ENCODE assay signal across 10 mouse cellular contexts in genomic region chr19:55748801-55749200, GRCm38 (mm10). TPM values are rescaled to one million over a fixed set of nuclear protein-coding genes. Genes with fewer than 3 reads are reported as not detected.
DNase-seq lines count a peak whose midpoint lies in the region; ATAC-seq lines count a peak whose summit lies in the region.
"Had no signal": no experiment of that assay in that cellular context is flagged by ENCODE, and none has a peak within 500 bp of the region (broad histone marks: within the 10 kb centered on the region; RNA-seq: fewer than 3 reads in every experiment).

No protein-coding gene starts in this region.

- DNase-seq in kidney, postnatal 25 days, result no peak
- DNase-seq in neural tube, embryonic 10.5 days (ENCODE audit: extremely low spot score, low spot score), result peak; percentile 49
- no peak for DNase-seq in c-Kit-positive CD71-positive TER-119-positive erythroid progenitor cells, embryonic 14.5 days (ENCODE audit: low spot score)
- no peak for DNase-seq in right cerebral cortex, adult 18-20 months
- no peak for DNase-seq in spleen, adult 18-20 months
- DNase-seq: thymus, postnatal 14 days had no signal

- ATAC-seq in kidney, embryonic 14.5 days (ENCODE audit: low FRiP score, low TSS enrichment), result no peak
- ATAC-seq in embryonic facial prominence, embryonic 12.5 days (ENCODE audit: insufficient number of reproducible peaks, insufficient read depth, low FRiP score, low TSS enrichment), result no peak
- no peak for ATAC-seq in hindbrain, embryonic 12.5 days (ENCODE audit: low FRiP score)

- H3K36me3 ChIP-seq in kidney, embryonic 14.5 days (ENCODE audit: control insufficient read depth, insufficient read depth, low read length), result no peaks in the 10 kb centered on the region
- H3K36me3 ChIP-seq in embryonic facial prominence, embryonic 12.5 days, result no peaks in the 10 kb centered on the region
- H3K36me3 ChIP-seq in hindbrain, embryonic 12.5 days, result no peaks in the 10 kb centered on the region
- H3K36me3 ChIP-seq: lung, embryonic 15.5 days had no signal

- H3K9ac ChIP-seq in kidney, embryonic 14.5 days (ENCODE audit: low read depth, low read length), result no peak overlapping the region
- peak overlapping the region; percentile 41; the same call in 1 of the 2 replicates for H3K9ac ChIP-seq in embryonic facial prominence, embryonic 12.5 days
- H3K9ac ChIP-seq in hindbrain, embryonic 12.5 days, result no peak overlapping the region
- H3K9ac ChIP-seq: lung, embryonic 15.5 days had no signal

- H3K27me3 ChIP-seq in kidney, embryonic 14.5 days (ENCODE audit: control insufficient read depth, insufficient read depth, low read length), result no peaks in the 10 kb centered on the region
- H3K27me3 ChIP-seq in embryonic facial prominence, embryonic 12.5 days, result no peaks in the 10 kb centered on the region
- peaks cover 24% of the 10 kb centered on the region for H3K27me3 ChIP-seq in hindbrain, embryonic 12.5 days
- H3K27me3 ChIP-seq: lung, embryonic 15.5 days had no signal

- no peak overlapping the region for H3K4me3 ChIP-seq in kidney, embryonic 14.5 days (ENCODE audit: low read length)
- peak overlapping the region; percentile 19 for H3K4me3 ChIP-seq in embryonic facial prominence, embryonic 12.5 days
- no peak overlapping the region for H3K4me3 ChIP-seq in hindbrain, embryonic 12.5 days
- H3K4me3 ChIP-seq: lung, embryonic 15.5 days had no signal

- no peaks in the 10 kb centered on the region for H3K9me3 ChIP-seq in kidney, embryonic 14.5 days (ENCODE audit: control insufficient read depth, low read length)
- no peaks in the 10 kb centered on the region for H3K9me3 ChIP-seq in embryonic facial prominence, embryonic 12.5 days
- H3K9me3 ChIP-seq in hindbrain, embryonic 12.5 days (replicated peaks), result no peaks in the 10 kb centered on the region
- H3K9me3 ChIP-seq: lung, embryonic 15.5 days had no signal

- WGBS in kidney, embryonic 14.5 days, result 45% methylated on average over 6 of the region's 6 CpGs
- 13% methylated on average over 6 of the region's 6 CpGs for WGBS in embryonic facial prominence, embryonic 12.5 days
- WGBS in hindbrain, embryonic 12.5 days, result 37% methylated on average over 6 of the region's 6 CpGs

- no peak overlapping the region for H3K27ac ChIP-seq in kidney, embryonic 14.5 days (ENCODE audit: low read depth, low read length)
- H3K27ac ChIP-seq in embryonic facial prominence, embryonic 12.5 days, result peak overlapping the region; percentile 81
- no peak overlapping the region for H3K27ac ChIP-seq in hindbrain, embryonic 12.5 days
- H3K27ac ChIP-seq: lung, embryonic 15.5 days had no signal

- peaks cover 69% of the 10 kb centered on the region for H3K4me1 ChIP-seq in kidney, embryonic 14.5 days (ENCODE audit: control insufficient read depth, insufficient read depth, low read length)
- H3K4me1 ChIP-seq in embryonic facial prominence, embryonic 12.5 days, result peaks cover 78% of the 10 kb centered on the region
- H3K4me1 ChIP-seq in hindbrain, embryonic 12.5 days, result peaks cover 80% of the 10 kb centered on the region

- H3K4me2 ChIP-seq in kidney, embryonic 14.5 days (replicated peaks; ENCODE audit: low read depth, low read length), result peak overlapping the region; percentile 18
- H3K4me2 ChIP-seq in embryonic facial prominence, embryonic 12.5 days (replicated peaks), result peak overlapping the region; percentile 86
- peak overlapping the region; percentile 30 for H3K4me2 ChIP-seq in hindbrain, embryonic 12.5 days (replicated peaks)
- H3K4me2 ChIP-seq: lung, embryonic 15.5 days had no signal

RNA-seq across cellular contexts. Expression of gene Tcf7l2, which starts 7.2 kb away (rescaled TPM):
- polyA plus RNA-seq in kidney, embryonic 14.5 days (2014; fragmentation: Nextera tagmentation; extraction: Ambion mirVana), result 65.8 and 80.8 TPM in 2 replicates
- polyA plus RNA-seq in embryonic facial prominence, embryonic 12.5 days (2016; fragmentation: Nextera tagmentation; extraction: Ambion mirVana), result 137 and 148 TPM in 2 replicates
- 78.0 and 81.6 TPM in 2 replicates for polyA plus RNA-seq in hindbrain, embryonic 12.5 days (2016; fragmentation: Nextera tagmentation; extraction: Ambion mirVana)

Comparison
In these comparisons a context has a peak if more than half of its experiments do, and no peak if none do; other contexts are left out.
1. H3K4me2 ChIP-seq: peak in every context shown above with its lines; median percentile 86 in embryonic facial prominence, embryonic 12.5 days; 30 in hindbrain, embryonic 12.5 days; 18 in kidney, embryonic 14.5 days.